Mouse (Mus musculus) kidney, postnatal 36 days (tissue): ENCODE results near the gene Olfr218.
"Not testable (repeated sequence)": the region's sequence is repeated elsewhere in the genome, so short reads cannot be mapped to it uniquely, and the experiment has no call there.

Experiments
- DNase-seq, 2 experiments: peaks; one replicate each; pipeline ENCODE4 v3.0.0; 2021 to 2022; ENCODE audit warnings: mixed read lengths in 2 of 2

Olfr218 gene

GRCm38 (mm10) chr1:173197508-173197907 lies at the start of gene Olfr218:
Olfr218 (plus strand) TSS chr1:173197808.
- no peak for DNase-seq

GRCm38 (mm10) chr1:173174154-173174842 lies 23.3 kb upstream of the Olfr218 start:
- DNase-seq = no peak

- no peak for DNase-seq
These were observed 7.1 kb upstream of the Olfr218 start, which contains the start of gene Olfr1406 for GRCm38 (mm10) chr1:173190540-173190939. Olfr1406 (minus strand) TSS chr1:173190640.

GRCm38 (mm10) chr1:173192059-173192458 lies 5.5 kb upstream of the Olfr218 start:
- no peak for DNase-seq

GRCm38 (mm10) chr1:173196359-173196758 lies 1.2 kb upstream of the Olfr218 start:
- DNase-seq = no peak

- no peak for DNase-seq
These were observed 14.5 kb downstream of the Olfr218 start, which contains the start of gene Olfr1404 for GRCm38 (mm10) chr1:173212092-173212491. Olfr1404 (plus strand) TSS chr1:173212392.

- no peak for DNase-seq
These were observed 18.9 kb downstream of the Olfr218 start for GRCm38 (mm10) chr1:173216481-173216880.

GRCm38 (mm10) chr1:173227081-173227480 lies 29.5 kb downstream of the Olfr218 start, which contains the start of gene Fcer1a:
Fcer1a (minus strand) TSS chr1:173227214.
- DNase-seq = no peak

- not testable (repeated sequence) for DNase-seq
These were observed 39.4 kb downstream of the Olfr218 start for GRCm38 (mm10) chr1:173237004-173237403.

GRCm38 (mm10) chr1:173249888-173250287 lies 52.3 kb downstream of the Olfr218 start:
- DNase-seq = no peak
